Mouse (Mus musculus): Measurements from ENCODE around the gene Rgs9bp. TPM values are rescaled to one million over a fixed set of nuclear protein-coding genes. Genes with fewer than 3 reads are reported as not detected.

Gene Rgs9bp
- polyA plus RNA-seq, 1 experiment: 4.6 TPM

- peak; percentile 95 for TF ChIP-seq POLR2A (IDR thresholded peaks at IDR 0.05; ENCODE audit: insufficient read depth, low read length)
- TF ChIP-seq CTCF (IDR thresholded peaks at IDR 0.05; ENCODE audit: low read depth, low read length): no peak
These were observed 898 bp upstream of the Rgs9bp start, which contains the start of gene Ankrd27 for GRCm38 (mm10) chr7:35586055-35586905. Ankrd27 (plus strand) TSS chr7:35586244.

GRCm38 (mm10) chr7:35584786-35585190, 594 bp downstream of the Rgs9bp start:
- H3K9me3 ChIP-seq (replicated peaks; ENCODE audit: control insufficient read depth, insufficient read depth, low read length, poor library complexity, severe bottlenecking): no peaks in the 10 kb centered on the region
- H3K9ac ChIP-seq (ENCODE audit: low read depth, poor library complexity, severe bottlenecking): peak overlapping the region; percentile 57
- TF ChIP-seq CTCF (IDR thresholded peaks at IDR 0.05; ENCODE audit: low read depth, low read length): no peak
- H3K27ac ChIP-seq (ENCODE audit: insufficient read depth, low read length): no peak overlapping the region
- H3K27me3 ChIP-seq (ENCODE audit: control insufficient read depth, insufficient read depth, low read length, poor library complexity, severe bottlenecking): no peaks in the 10 kb centered on the region
- H3K4me3 ChIP-seq (ENCODE audit: low read depth, low read length): peak overlapping the region; percentile 71
- H3K36me3 ChIP-seq (ENCODE audit: control insufficient read depth, insufficient read depth, low read length, poor library complexity, severe bottlenecking): no peaks in the 10 kb centered on the region
- no peaks in the 10 kb centered on the region for H3K4me1 ChIP-seq (ENCODE audit: control insufficient read depth, insufficient read depth, low read length)

More at GRCm38 (mm10) chr7:35586055-35586905, 898 bp upstream of the Rgs9bp start, which contains the start of gene Ankrd27:
- Histone ChIP-seq H3K4me1 (ENCODE audit: control insufficient read depth, insufficient read depth, low read length) (no peaks in the 10 kb centered on the region), H3K9ac (ENCODE audit: low read depth, poor library complexity, severe bottlenecking) (peak within 1 kb of the TSS; percentile 83), H3K27me3 (ENCODE audit: control insufficient read depth, insufficient read depth, low read length, poor library complexity, severe bottlenecking) (no peaks in the 10 kb centered on the region), H3K9me3 (replicated peaks; ENCODE audit: control insufficient read depth, insufficient read depth, low read length, poor library complexity, severe bottlenecking) (no peaks in the 10 kb centered on the region), H3K4me3 (ENCODE audit: low read depth, low read length) (peak within 1 kb of the TSS; percentile 85), H3K27ac (ENCODE audit: insufficient read depth, low read length) (peak within 1 kb of the TSS; percentile 62; the same call in 1 of the 2 replicates), H3K36me3 (ENCODE audit: control insufficient read depth, insufficient read depth, low read length, poor library complexity, severe bottlenecking) (no peaks in the 10 kb centered on the region)

GRCm38 (mm10) chr7:35584068-35584785, 1.2 kb downstream of the Rgs9bp start:
- Histone ChIP-seq H3K9ac (ENCODE audit: low read depth, poor library complexity, severe bottlenecking) (peak overlapping the region; percentile 57), H3K36me3 (ENCODE audit: control insufficient read depth, insufficient read depth, low read length, poor library complexity, severe bottlenecking) (no peaks in the 10 kb centered on the region), H3K27ac (ENCODE audit: insufficient read depth, low read length) (no peak overlapping the region), H3K9me3 (replicated peaks; ENCODE audit: control insufficient read depth, insufficient read depth, low read length, poor library complexity, severe bottlenecking) (no peaks in the 10 kb centered on the region), H3K4me3 (ENCODE audit: low read depth, low read length) (peak overlapping the region; percentile 71), H3K27me3 (ENCODE audit: control insufficient read depth, insufficient read depth, low read length, poor library complexity, severe bottlenecking) (no peaks in the 10 kb centered on the region), H3K4me1 (ENCODE audit: control insufficient read depth, insufficient read depth, low read length) (no peaks in the 10 kb centered on the region)
- no peak for TF ChIP-seq POLR2A (IDR thresholded peaks at IDR 0.05; ENCODE audit: insufficient read depth, low read length)
- TF ChIP-seq EP300 (IDR thresholded peaks at IDR 0.05; ENCODE audit: insufficient read depth, low read depth, low read length): no peak
- TF ChIP-seq CTCF (IDR thresholded peaks at IDR 0.05; ENCODE audit: low read depth, low read length): no peak

GRCm38 (mm10) chr7:35583476-35584025, 1.8 kb downstream of the Rgs9bp start:
- no peak overlapping the region for H3K27ac ChIP-seq (ENCODE audit: insufficient read depth, low read length)

GRCm38 (mm10) chr7:35582719-35583118, 2.7 kb downstream of the Rgs9bp start:
- TF ChIP-seq POLR2A (IDR thresholded peaks at IDR 0.05; ENCODE audit: insufficient read depth, low read length): no peak
- no peak for TF ChIP-seq EP300 (IDR thresholded peaks at IDR 0.05; ENCODE audit: insufficient read depth, low read depth, low read length)
- peak; percentile 66 for TF ChIP-seq CTCF (IDR thresholded peaks at IDR 0.05; ENCODE audit: low read depth, low read length)
- no peak overlapping the region for H3K27ac ChIP-seq (ENCODE audit: insufficient read depth, low read length)
- no peaks in the 10 kb centered on the region for H3K4me1 ChIP-seq (ENCODE audit: control insufficient read depth, insufficient read depth, low read length)
- no peak overlapping the region for H3K4me3 ChIP-seq (ENCODE audit: low read depth, low read length)
- no peaks in the 10 kb centered on the region for H3K36me3 ChIP-seq (ENCODE audit: control insufficient read depth, insufficient read depth, low read length, poor library complexity, severe bottlenecking)
- H3K27me3 ChIP-seq (ENCODE audit: control insufficient read depth, insufficient read depth, low read length, poor library complexity, severe bottlenecking): no peaks in the 10 kb centered on the region
- no peak overlapping the region for H3K9ac ChIP-seq (ENCODE audit: low read depth, poor library complexity, severe bottlenecking)
- H3K9me3 ChIP-seq (replicated peaks; ENCODE audit: control insufficient read depth, insufficient read depth, low read length, poor library complexity, severe bottlenecking): no peaks in the 10 kb centered on the region

More at GRCm38 (mm10) chr7:35583476-35584025, 1.8 kb downstream of the Rgs9bp start:
- no peak overlapping the region for H3K9ac ChIP-seq (ENCODE audit: low read depth, poor library complexity, severe bottlenecking)
- no peaks in the 10 kb centered on the region for H3K4me1 ChIP-seq (ENCODE audit: control insufficient read depth, insufficient read depth, low read length)
- TF ChIP-seq POLR2A (IDR thresholded peaks at IDR 0.05; ENCODE audit: insufficient read depth, low read length) (no peak), CTCF (IDR thresholded peaks at IDR 0.05; ENCODE audit: low read depth, low read length) (no peak)
- H3K9me3 ChIP-seq (replicated peaks; ENCODE audit: control insufficient read depth, insufficient read depth, low read length, poor library complexity, severe bottlenecking): no peaks in the 10 kb centered on the region
- no peaks in the 10 kb centered on the region for H3K27me3 ChIP-seq (ENCODE audit: control insufficient read depth, insufficient read depth, low read length, poor library complexity, severe bottlenecking)
- no peaks in the 10 kb centered on the region for H3K36me3 ChIP-seq (ENCODE audit: control insufficient read depth, insufficient read depth, low read length, poor library complexity, severe bottlenecking)
- H3K4me3 ChIP-seq (ENCODE audit: low read depth, low read length): no peak overlapping the region

All from ES-Bruce4 (cell line).